Mouse (Mus musculus) liver, embryonic 13.5 days (tissue): Measurements from ENCODE around the gene Dbn1. TPM values are rescaled to one million over a fixed set of nuclear protein-coding genes. Genes with fewer than 3 reads are reported as not detected.

Experiments used
- ATAC-seq: fragments of 200-750 bp; cut with Nextera tagmentation; 2 replicates; pipeline ENCODE4 v1.8.0; 2017; ENCODE audit warnings: low read depth, mild to moderate bottlenecking, moderate number of reproducible peaks, moderate library complexity
- DNase-seq: peaks from one replicate; pipeline ENCODE4 v3.0.0; 2022
- H3K27ac ChIP-seq: fragments of 300-500 bp; sonication (generic); 2 replicates; pipeline ENCODE4 v1.5.1; 2015; ENCODE audit warnings: moderate library complexity, mild to moderate bottlenecking, inconsistent platforms
- H3K27me3 ChIP-seq: fragments of 300-500 bp; sonication (generic); 2 replicates; pipeline ENCODE4 v1.6.1; 2015; ENCODE audit warnings: mild to moderate bottlenecking, inconsistent platforms
- H3K36me3 ChIP-seq: fragments of 300-500 bp; sonication (generic); 2 replicates; pipeline ENCODE4 v1.6.1; 2015; ENCODE audit warnings: mild to moderate bottlenecking, inconsistent platforms
- H3K4me1 ChIP-seq: fragments of 300-500 bp; sonication (generic); replicated peaks from 2 replicates; pipeline ENCODE4 v1.6.1; 2015; ENCODE audit warnings: inconsistent platforms
- H3K4me2 ChIP-seq: fragments of 300-500 bp; sonication (generic); 2 replicates; pipeline ENCODE4 v1.6.1; 2015; ENCODE audit warnings: inconsistent platforms, mild to moderate bottlenecking, moderate library complexity
- H3K4me3 ChIP-seq: fragments of 300-500 bp; sonication (generic); replicated peaks from 2 replicates; pipeline ENCODE4 v1.5.1; 2015; ENCODE audit warnings: mild to moderate bottlenecking, inconsistent platforms
- H3K9ac ChIP-seq: fragments of 300-500 bp; sonication (generic); 2 replicates; pipeline ENCODE4 v1.6.1; 2015; ENCODE audit warnings: mild to moderate bottlenecking, inconsistent platforms
- H3K9me3 ChIP-seq: fragments of 300-500 bp; sonication (generic); replicated peaks from 2 replicates; pipeline ENCODE4 v1.6.1; 2016; ENCODE audit warnings: inconsistent platforms
- WGBS: fragments of 180-500 bp; shearing (Covaris S2); methylation state at CpG from one replicate; pipeline ENCODE4 v1.1.7; 2015; ENCODE audit not compliant: insufficient replicate concordance; 5-methylcytosine and 5-hydroxymethylcytosine counted together
- polyA plus RNA-seq: library from polyadenylated mRNA; unstranded; fragments of >200 nt; fragmentation: Nextera tagmentation; extraction: Ambion mirVana; gene quantifications from 2 replicates; pipeline ENCODE4 v1.2.1, GENCODE M21; 2015

Gene Dbn1
- polyA plus RNA-seq, 1 experiment from 2014 or later = 11.5 TPM

DNA sequence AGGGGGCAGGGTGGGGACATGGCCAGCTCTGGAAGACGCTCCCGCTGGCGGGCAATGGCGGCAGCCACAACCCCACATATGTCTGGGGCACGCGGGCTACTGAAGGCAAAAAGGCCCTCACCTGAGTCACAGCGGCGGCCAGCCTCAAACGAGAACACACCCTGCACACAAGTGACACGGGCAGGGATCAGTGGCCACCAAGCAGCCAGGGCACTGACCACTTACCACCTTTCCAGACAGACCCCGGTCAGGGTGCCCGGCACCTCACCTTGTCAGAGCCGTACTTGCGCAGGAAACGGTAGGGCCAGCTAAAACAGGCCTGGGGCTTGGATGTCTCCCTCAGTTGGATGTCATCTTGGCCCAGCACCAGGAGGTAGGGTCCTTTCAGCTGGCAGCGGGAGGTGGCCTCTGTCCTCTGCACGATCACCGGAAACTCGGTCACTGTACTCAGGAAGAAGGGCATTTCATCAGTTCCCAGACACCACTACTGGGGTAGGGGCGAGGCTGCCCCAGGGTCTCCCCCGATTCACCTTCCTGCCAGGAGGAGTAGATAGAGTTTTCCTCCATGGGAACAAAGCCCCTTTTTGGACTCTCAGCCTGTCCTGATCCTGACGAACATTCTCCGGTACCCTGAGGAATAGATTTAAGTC, 36.2 kb upstream of the Dbn1 start:
- Histone ChIP-seq H3K36me3 (peaks cover 2% of the 10 kb centered on the region; the same call in 1 of the 2 replicates), H3K4me2 (no peak overlapping the region), H3K27ac (peak overlapping the region; percentile 47; the same call in 1 of the 2 replicates), H3K4me3 (no peak overlapping the region), H3K4me1 (peaks cover 45% of the 10 kb centered on the region), H3K9ac (no peak overlapping the region), H3K9me3 (no peaks in the 10 kb centered on the region), H3K27me3 (0 out of 2 replicates have a peak, but pooled peaks cover 3% of the 10 kb centered on the region)
- no peak for ATAC-seq
- no peak for DNase-seq
- WGBS = 85% methylated on average over 23 of the region's 23 CpGs

DNA sequence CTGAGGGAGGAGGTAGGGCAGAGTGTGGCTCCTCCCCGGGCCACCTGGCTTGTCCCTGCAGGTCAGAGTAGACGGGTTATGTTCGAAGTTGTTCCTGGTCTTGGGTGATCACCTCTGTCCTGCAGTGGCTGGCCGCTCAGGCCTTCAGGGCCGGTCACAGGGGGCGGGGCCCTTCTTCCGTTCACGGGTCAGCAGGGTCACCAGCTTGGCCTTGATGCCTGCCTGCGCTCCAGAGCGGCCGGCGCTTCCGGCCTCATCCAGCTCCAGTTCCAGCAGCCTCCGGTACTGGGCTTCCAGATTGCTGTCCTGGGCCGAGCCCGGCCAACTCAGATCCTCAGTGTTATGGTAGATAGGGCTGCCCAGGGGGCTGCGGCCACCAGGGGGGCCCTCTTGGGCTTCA, 35.4 kb upstream of the Dbn1 start:
- no peak for DNase-seq
- peak overlapping the region; percentile 47; the same call in 1 of the 2 replicates for H3K27ac ChIP-seq
- H3K27me3 ChIP-seq = 0 out of 2 replicates have a peak, but pooled peaks cover 3% of the 10 kb centered on the region
- H3K4me1 ChIP-seq = peaks cover 37% of the 10 kb centered on the region
- H3K4me2 ChIP-seq = no peak overlapping the region
- H3K9me3 ChIP-seq = no peaks in the 10 kb centered on the region
- 73% methylated on average over 17 of the region's 17 CpGs for WGBS
- H3K4me3 ChIP-seq = no peak overlapping the region
- no peak overlapping the region for H3K9ac ChIP-seq
- no peaks in the 10 kb centered on the region for H3K36me3 ChIP-seq
- peak; percentile 39; the same call in 1 of the 2 replicates for ATAC-seq

DNA sequence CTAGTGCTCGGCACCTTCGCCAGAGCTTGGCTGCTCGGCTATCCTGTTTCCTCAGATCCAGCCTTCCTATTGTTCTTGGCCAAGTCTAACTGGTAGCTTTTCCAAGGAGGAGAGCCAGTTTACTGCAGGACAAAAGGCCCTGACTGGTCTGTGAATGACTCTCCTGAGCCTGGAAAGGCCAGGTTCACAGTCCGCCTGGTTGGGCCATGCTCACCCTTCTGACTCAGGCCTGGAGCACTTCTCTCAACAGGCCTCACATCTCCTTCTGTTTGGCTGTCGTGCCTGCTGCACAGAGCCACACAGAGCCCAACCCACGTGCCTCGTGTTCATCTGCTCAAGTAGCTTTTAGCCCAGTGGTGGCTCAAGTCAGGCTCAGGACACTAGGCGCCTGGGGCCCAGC, 34.8 kb upstream of the Dbn1 start:
- H3K36me3 ChIP-seq = no peaks in the 10 kb centered on the region
- peak overlapping the region; percentile 47; the same call in 1 of the 2 replicates for H3K27ac ChIP-seq
- 0 out of 2 replicates have a peak, but pooled peaks cover 3% of the 10 kb centered on the region for H3K27me3 ChIP-seq
- 60% methylated on average over 8 of the region's 8 CpGs for WGBS
- no peak overlapping the region for H3K9ac ChIP-seq
- no peak overlapping the region for H3K4me3 ChIP-seq
- H3K4me2 ChIP-seq = no peak overlapping the region
- peaks cover 31% of the 10 kb centered on the region for H3K4me1 ChIP-seq
- H3K9me3 ChIP-seq = no peaks in the 10 kb centered on the region
- ATAC-seq (no peak), DNase-seq (no peak)

DNA sequence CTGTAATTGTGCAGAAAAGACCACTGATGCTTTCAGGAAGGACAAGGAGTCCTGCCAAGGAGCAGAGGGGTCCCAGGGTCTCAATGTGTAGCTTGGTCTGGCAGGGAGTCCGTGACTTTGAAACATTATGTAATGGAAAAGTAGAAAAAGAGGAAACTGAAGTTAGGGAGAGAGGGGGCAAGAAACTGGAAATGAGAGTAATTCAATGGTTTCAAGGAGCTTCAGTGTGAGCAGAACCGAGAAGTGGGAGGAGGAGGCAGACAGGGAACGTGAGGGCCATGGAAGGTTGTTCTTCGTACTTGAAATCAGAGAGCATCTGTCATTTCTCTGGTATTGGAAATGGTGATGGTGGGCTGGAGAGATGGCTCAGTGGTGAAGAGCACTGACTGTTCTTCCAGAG, 31.7 kb upstream of the Dbn1 start:
- no peaks in the 10 kb centered on the region for H3K36me3 ChIP-seq
- DNase-seq (no peak), ATAC-seq (no peak)
- H3K4me3 ChIP-seq = no peak overlapping the region
- H3K4me1 ChIP-seq = peaks cover 17% of the 10 kb centered on the region
- no peaks in the 10 kb centered on the region for H3K9me3 ChIP-seq
- no peak overlapping the region for H3K27ac ChIP-seq
- 50% methylated on average over 4 of the region's 4 CpGs for WGBS
- H3K27me3 ChIP-seq = peaks cover 12% of the 10 kb centered on the region
- H3K9ac ChIP-seq = no peak overlapping the region
- H3K4me2 ChIP-seq = no peak overlapping the region

DNA sequence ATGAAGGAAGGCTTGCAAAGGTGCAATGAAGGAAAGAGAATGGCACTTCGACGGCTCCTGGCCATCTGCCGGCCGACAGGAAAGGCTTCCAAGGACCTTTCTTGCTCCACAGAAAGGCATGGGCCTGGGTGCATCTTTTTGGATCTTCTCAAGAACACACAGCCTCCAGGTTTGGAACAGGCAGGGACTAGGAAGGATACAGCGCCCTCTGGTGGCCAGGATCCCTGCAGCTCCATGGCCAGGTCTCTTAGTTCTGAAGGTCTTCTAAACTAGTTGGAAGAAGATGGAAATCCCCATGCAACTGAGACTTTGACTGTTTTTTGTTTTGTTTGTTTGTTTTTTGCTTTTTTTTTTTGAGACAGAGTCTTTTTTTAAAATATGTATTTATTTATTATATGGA, 29.0 kb upstream of the Dbn1 start:
- WGBS = 3% methylated on average over 5 of the region's 5 CpGs
- no peaks in the 10 kb centered on the region for H3K36me3 ChIP-seq
- no peak overlapping the region for H3K9ac ChIP-seq
- no peak overlapping the region for H3K4me2 ChIP-seq
- peaks cover 20% of the 10 kb centered on the region for H3K4me1 ChIP-seq
- H3K27ac ChIP-seq = no peak overlapping the region
- ATAC-seq = no peak
- DNase-seq = peak; percentile 67
- peaks cover 20% of the 10 kb centered on the region for H3K27me3 ChIP-seq
- H3K9me3 ChIP-seq = no peaks in the 10 kb centered on the region
- no peak overlapping the region for H3K4me3 ChIP-seq

DNA sequence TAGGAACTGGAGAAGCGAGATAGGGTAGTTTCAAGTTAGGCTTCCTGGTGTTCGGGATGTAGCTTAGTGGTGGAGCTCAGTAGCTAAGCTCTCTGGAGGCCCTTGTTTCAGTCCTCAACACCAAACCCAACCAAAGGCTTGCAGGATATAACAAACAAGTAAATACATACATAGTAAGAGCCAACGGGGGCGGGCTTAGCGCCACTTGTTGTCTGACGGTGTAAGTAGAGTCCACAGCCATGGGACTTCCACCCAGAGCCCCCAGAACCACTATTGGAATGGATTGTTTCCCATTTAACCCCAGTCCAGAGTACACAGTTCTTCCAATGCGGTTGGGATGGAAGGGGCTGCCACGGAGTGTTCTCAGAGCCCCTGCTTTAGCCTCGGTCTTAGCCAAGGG, 25.9 kb upstream of the Dbn1 start:
- H3K27ac ChIP-seq = no peak overlapping the region
- WGBS = 32% methylated on average over 9 of the region's 9 CpGs
- no peaks in the 10 kb centered on the region for H3K9me3 ChIP-seq
- ATAC-seq (no peak), DNase-seq (no peak)
- peak overlapping the region; percentile 97 for H3K4me2 ChIP-seq
- peak overlapping the region; percentile 75 for H3K4me3 ChIP-seq
- peaks cover 18% of the 10 kb centered on the region for H3K27me3 ChIP-seq
- H3K9ac ChIP-seq = peak overlapping the region; percentile 81
- peaks cover 8% of the 10 kb centered on the region for H3K36me3 ChIP-seq
- peaks cover 45% of the 10 kb centered on the region for H3K4me1 ChIP-seq

DNA sequence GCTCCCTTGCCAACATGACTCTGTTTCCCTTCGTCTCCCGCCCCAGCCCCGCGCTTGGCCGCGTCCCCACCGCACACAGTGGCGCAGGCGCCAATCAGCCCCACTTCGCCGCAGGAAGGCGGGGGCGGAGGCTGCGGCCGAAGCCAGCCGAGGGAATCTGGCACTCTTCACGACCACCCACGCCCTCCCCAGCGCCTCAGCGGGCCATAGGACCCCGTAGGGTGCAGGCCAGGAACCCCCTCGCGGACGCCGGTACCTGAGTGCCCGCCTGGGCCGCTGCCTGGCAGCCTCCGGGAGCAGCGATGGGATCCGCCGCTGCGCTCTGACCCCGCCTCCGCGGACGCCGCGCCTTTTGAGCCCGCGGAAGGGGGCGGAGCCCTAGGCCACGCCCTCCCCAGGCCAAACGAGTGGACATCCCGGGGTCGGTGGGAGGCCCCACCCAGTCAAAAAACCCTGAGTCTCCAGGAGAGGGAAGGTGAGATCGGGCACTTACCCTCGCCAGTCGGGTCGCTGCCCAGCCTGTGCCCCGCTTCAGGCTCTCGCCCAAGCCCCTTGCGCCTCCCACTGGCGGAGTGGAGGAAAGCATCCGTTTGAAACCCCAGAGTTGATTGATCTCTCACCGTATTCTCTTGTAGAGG, 25.3 kb upstream of the Dbn1 start, which contains the start of gene Pdlim7:
TSS of gene Pdlim7 (minus strand) at position 566 of the 638 bp plus-strand sequence.
- WGBS = under 1% methylated on average over 55 of the region's 55 CpGs
- H3K9ac ChIP-seq = peak within 1 kb of the TSS; percentile 81
- DNase-seq (peak; percentile 82), ATAC-seq (peak; percentile 61)
- peaks cover 18% of the 10 kb centered on the region for H3K27me3 ChIP-seq
- peak within 1 kb of the TSS; percentile 75 for H3K4me3 ChIP-seq
- peaks cover 14% of the 10 kb centered on the region for H3K36me3 ChIP-seq
- H3K4me1 ChIP-seq = peaks cover 50% of the 10 kb centered on the region
- H3K4me2 ChIP-seq = peak within 1 kb of the TSS; percentile 97
- no peaks in the 10 kb centered on the region for H3K9me3 ChIP-seq
- H3K27ac ChIP-seq = peak within 1 kb of the TSS; percentile 82

DNA sequence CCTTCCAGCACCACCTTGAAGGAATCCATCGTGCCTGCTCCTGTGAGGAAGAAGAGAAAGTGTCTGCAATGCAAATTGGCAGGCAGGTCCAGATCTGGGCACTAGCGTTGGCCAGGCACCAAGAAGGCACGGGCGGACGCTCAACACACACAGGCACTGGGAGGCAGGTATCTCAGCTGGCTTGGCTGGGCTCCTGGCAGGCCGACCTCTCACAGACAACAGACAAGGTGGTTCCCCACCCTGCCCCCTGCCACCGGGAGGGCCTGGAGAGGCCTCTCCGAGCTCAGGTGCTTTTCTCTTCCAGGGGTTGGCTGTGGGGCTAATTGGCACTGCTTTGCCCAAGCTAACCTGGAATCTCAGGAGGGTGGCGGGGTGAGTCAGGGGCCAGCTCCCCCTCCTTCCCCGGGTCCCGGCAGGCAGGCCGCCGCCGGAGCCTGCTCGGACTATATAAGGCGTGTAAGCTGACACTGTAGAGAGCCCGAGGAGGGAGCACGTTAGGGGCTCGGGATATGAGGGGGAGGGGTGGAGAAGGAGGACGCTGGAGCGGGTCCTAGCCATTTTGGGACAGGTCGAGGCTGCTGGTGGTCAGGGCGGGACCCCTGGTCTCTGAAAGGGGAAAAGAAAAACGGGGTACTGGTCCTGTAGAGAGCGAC, 24.6 kb upstream of the Dbn1 start:
- WGBS = 5% methylated on average over 24 of the region's 25 CpGs
- H3K36me3 ChIP-seq = peaks cover 21% of the 10 kb centered on the region
- H3K4me2 ChIP-seq = peak overlapping the region; percentile 97
- peak; percentile 26 for ATAC-seq
- H3K4me1 ChIP-seq = peaks cover 55% of the 10 kb centered on the region
- H3K4me3 ChIP-seq = peak overlapping the region; percentile 75
- no peak for DNase-seq
- peak overlapping the region; percentile 81 for H3K9ac ChIP-seq
- H3K27ac ChIP-seq = peak overlapping the region; percentile 82
- peaks cover 18% of the 10 kb centered on the region for H3K27me3 ChIP-seq
- no peaks in the 10 kb centered on the region for H3K9me3 ChIP-seq

DNA sequence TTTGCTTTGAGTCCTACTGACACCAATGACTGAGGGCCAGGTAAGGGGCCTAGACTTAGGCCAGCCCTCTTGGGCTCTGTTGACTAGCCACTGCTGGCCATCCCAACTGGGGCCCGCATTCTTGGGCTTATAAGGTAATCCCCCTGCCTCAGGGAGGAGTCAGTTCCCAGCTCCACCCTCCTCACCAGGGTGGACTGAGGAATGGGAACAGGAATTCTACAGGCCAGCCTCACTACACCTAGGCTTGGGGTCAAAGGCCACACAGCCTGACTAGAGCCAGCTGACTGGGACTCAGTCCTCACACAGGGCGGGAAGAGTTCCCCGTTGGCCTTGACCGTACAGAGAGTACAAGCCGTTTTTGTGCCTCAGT, 23.6 kb upstream of the Dbn1 start:
- Histone ChIP-seq H3K36me3 (peaks cover 30% of the 10 kb centered on the region), H3K4me2 (peak overlapping the region; percentile 97), H3K9ac (peak overlapping the region; percentile 81), H3K4me3 (peak overlapping the region; percentile 75), H3K9me3 (no peaks in the 10 kb centered on the region), H3K4me1 (peaks cover 60% of the 10 kb centered on the region), H3K27me3 (peaks cover 18% of the 10 kb centered on the region), H3K27ac (peak overlapping the region; percentile 82)
- WGBS = 37% methylated on average over 5 of the region's 5 CpGs
- peak; percentile 16 for ATAC-seq
- no peak for DNase-seq

DNA sequence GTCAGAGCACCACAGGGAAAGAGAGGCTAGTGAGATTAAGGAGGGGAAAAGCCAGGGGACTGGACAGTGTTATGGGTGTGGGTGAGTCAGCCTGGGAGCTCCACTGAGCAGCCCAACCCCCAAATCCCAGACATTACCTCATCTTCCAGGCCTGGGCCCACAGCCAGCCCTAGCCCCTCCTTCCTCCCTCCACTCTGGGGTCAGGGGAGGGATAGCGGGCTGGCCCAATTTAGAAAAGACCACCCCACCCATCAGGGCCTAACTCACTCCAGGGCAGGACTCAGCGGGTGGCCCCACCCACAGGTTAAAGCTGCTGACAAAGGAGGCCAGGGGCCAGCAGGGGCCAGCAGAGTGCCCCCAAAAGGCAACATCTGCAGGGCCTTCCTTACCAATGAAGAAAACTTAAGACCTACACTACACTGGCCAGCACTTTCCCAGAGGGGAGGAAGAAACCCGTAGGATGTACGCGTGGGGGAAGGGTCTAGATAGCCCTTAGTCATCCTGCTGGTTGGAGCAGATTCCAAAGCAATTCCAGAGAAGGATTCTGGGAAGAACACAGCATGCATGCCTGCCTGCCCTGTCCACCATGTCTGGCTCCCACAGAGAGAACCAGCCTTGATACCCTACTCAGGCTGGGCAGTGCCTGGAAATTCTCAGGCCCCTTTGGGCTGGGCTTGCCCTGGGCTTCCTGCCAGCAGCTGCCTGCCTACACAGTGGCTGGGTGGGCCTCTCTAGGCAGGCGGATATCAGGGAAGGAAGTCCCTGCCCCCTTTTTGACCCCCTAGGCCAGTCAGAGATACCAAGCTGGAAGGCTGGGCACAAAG, 23.0 kb upstream of the Dbn1 start:
- Histone ChIP-seq H3K27me3 (peaks cover 18% of the 10 kb centered on the region), H3K9me3 (no peaks in the 10 kb centered on the region), H3K36me3 (peaks cover 36% of the 10 kb centered on the region), H3K4me3 (0 out of 2 replicates have a peak overlapping the region, but pooled peaks have one; percentile 75), H3K4me1 (peaks cover 60% of the 10 kb centered on the region), H3K9ac (peak overlapping the region; percentile 81), H3K27ac (peak overlapping the region; percentile 82), H3K4me2 (peak overlapping the region; percentile 97)
- DNase-seq = peak; percentile 42
- 5% methylated on average over 6 of the region's 6 CpGs for WGBS
- peak; percentile 55 for ATAC-seq

DNA sequence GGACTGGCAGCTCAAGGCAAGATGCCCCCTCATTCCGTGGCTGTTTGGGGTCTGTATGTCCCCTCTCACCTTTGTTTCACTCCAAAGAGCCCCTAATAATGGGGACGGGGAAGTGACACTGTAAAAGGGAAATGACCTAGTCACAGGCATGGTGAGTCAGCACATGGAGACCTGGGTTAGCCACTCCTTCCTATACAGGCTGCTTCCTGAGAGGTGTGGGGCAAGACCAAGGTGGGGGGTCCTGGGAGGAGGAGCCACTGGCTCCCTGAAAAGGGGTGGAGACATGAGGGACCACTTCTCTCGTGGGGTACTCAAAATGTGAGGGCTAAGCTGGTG, 22.4 kb upstream of the Dbn1 start:
- Histone ChIP-seq H3K4me3 (no peak overlapping the region), H3K27me3 (peaks cover 16% of the 10 kb centered on the region), H3K9me3 (no peaks in the 10 kb centered on the region), H3K36me3 (peaks cover 41% of the 10 kb centered on the region), H3K27ac (peak overlapping the region; percentile 82; the same call in 1 of the 2 replicates), H3K4me1 (peaks cover 60% of the 10 kb centered on the region), H3K9ac (no peak overlapping the region), H3K4me2 (peak overlapping the region; percentile 97; the same call in 1 of the 2 replicates)
- WGBS = 16% methylated on average over 3 of the region's 3 CpGs
- DNase-seq (no peak), ATAC-seq (no peak)
